Mouse (Mus musculus) heart, postnatal 0 days (tissue): ENCODE data around the gene Acbd3. TPM values are rescaled to one million over a fixed set of nuclear protein-coding genes. Genes with fewer than 3 reads are reported as not detected.

ENCODE experiments used
- ATAC-seq: fragments of 200-750 bp; cut with Nextera tagmentation; 2 replicates; pipeline ENCODE4 v1.8.0; 2017; ENCODE audit warnings: low read depth, moderate number of reproducible peaks, moderate library complexity; ENCODE audit not compliant: insufficient read depth
- DNase-seq: peaks from one replicate; pipeline ENCODE4 v3.0.0-alpha.2; 2016; ENCODE audit warnings: low spot score
- H3K27ac ChIP-seq: fragments of 300-500 bp; sonication (generic); 2 replicates; pipeline ENCODE4 v1.5.1; 2014; ENCODE audit warnings: low read depth, mild to moderate bottlenecking
- H3K27me3 ChIP-seq: fragments of 300-500 bp; sonication (generic); 2 replicates; pipeline ENCODE4 v1.6.1; 2014; ENCODE audit warnings: low read length, mixed read lengths; ENCODE audit not compliant: control insufficient read depth, insufficient read depth
- H3K36me3 ChIP-seq: fragments of 300-500 bp; sonication (generic); replicated peaks from 2 replicates; pipeline ENCODE4 v1.6.1; 2014; ENCODE audit warnings: low read length, mixed read lengths; ENCODE audit not compliant: control insufficient read depth, insufficient read depth
- H3K4me1 ChIP-seq: fragments of 300-500 bp; sonication (generic); 2 replicates; pipeline ENCODE4 v1.6.1; 2014; ENCODE audit warnings: antibody characterized with exemption; ENCODE audit not compliant: control insufficient read depth, insufficient read depth
- H3K4me2 ChIP-seq: fragments of 300-500 bp; sonication (generic); 2 replicates; pipeline ENCODE4 v1.6.1; 2014; ENCODE audit warnings: low read depth, mild to moderate bottlenecking, low read length, moderate library complexity
- H3K4me3 ChIP-seq: fragments of 300-500 bp; sonication (generic); 2 replicates; pipeline ENCODE4 v1.5.1; 2014; ENCODE audit warnings: low read depth, low read length
- H3K9ac ChIP-seq: fragments of 300-500 bp; sonication (generic); replicated peaks from 2 replicates; pipeline ENCODE4 v1.6.1; 2014; ENCODE audit warnings: low read depth, low read length, mixed read lengths
- H3K9me3 ChIP-seq: fragments of 300-500 bp; sonication (generic); replicated peaks from 2 replicates; pipeline ENCODE4 v1.6.1; 2016; ENCODE audit warnings: low read length; ENCODE audit not compliant: control insufficient read depth
- CTCF ChIP-seq: IDR thresholded peaks from 2 replicates; pipeline ENCODE4 v1.5.1; 2016; ENCODE audit warnings: antibody characterized with exemption, control low read depth, low read depth
- EP300 ChIP-seq: IDR thresholded peaks from 2 replicates; pipeline ENCODE4 v1.6.1; 2016; ENCODE audit warnings: antibody characterized with exemption, low read depth
- whole genome bisulfite sequencing: fragments of 180-500 bp; shearing (Covaris S2); extraction: QIAGEN DNeasy Blood & Tissue Kit; methylation state at CpG from one replicate; pipeline ENCODE4 v1.1.7; 2014; 5-methylcytosine and 5-hydroxymethylcytosine counted together
- polyA plus RNA-seq: library from polyadenylated mRNA; unstranded; fragments of >200 nt; fragmentation: Nextera tagmentation; extraction: Ambion mirVana; gene quantifications from 2 replicates; pipeline ENCODE4 v1.2.1, GENCODE M21; 2015
- total RNA-seq: library from RNA; depleted of rRNA; stranded (reverse); fragments of >200 nt; gene quantifications from 2 replicates; pipeline ENCODE4 v1.2.3, GENCODE M21; 2014; ENCODE audit warnings: low replicate concordance

Acbd3 gene
- total and polyA plus RNA-seq, 2 experiments from 2014 or later, result 13.2 to 26.4 TPM

DNA sequence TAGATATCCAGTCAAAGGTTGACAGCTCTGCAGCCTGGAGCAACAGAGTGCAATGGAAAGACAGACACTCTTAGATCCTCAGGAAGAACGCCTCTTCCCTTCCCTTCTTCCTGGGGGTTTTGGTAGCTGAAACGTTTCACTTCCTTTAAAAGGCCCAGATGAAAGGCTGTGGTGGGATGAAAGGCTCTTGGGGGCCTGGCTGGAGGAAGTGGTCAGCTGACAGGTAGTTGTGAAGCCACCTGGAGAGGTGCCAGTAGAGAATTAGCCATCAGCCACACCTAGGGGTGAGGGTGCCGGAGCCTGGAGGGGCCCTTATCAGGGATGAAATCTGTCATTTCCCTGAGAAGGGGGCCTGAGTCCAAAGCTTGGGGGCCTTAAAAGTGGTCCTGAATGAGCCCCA is 18.5 kb upstream of the Acbd3 start:
- no peak overlapping the region for H3K4me3 ChIP-seq
- no peak overlapping the region for H3K4me2 ChIP-seq
- WGBS, result 47% methylated on average over 3 of the region's 3 CpGs
- no peaks in the 10 kb centered on the region for H3K27me3 ChIP-seq
- H3K27ac ChIP-seq, result no peak overlapping the region
- H3K9ac ChIP-seq, result no peak overlapping the region
- no peaks in the 10 kb centered on the region for H3K36me3 ChIP-seq
- no peaks in the 10 kb centered on the region for H3K9me3 ChIP-seq
- no peaks in the 10 kb centered on the region for H3K4me1 ChIP-seq
- TF ChIP-seq CTCF, result no peak
- no peak for TF ChIP-seq EP300
- DNase-seq, result no peak
- ATAC-seq, result no peak

DNA sequence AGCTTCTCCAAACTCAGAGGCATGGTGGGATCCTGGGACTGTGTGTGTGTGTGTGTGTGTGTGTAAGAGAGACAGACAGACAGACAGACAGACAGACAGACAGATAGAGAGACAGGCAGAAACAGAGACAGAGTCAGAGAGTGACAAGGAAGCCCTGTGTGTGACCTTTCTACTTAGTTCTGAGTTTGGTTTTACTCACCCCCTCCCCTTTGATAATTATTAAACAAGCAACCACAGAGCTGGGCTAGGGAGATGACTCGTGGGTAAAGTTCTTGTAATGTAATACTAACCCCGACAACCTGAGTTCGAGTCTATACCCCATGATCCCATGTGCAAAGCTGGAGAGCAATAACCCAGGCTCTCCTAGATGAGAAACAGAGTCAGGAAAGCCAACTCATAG is 18.0 kb upstream of the Acbd3 start:
- TF ChIP-seq CTCF (no peak), EP300 (no peak)
- no peak overlapping the region for H3K9ac ChIP-seq
- no peak for ATAC-seq
- no peak overlapping the region for H3K4me2 ChIP-seq
- H3K27ac ChIP-seq, result no peak overlapping the region
- no peaks in the 10 kb centered on the region for H3K4me1 ChIP-seq
- no peaks in the 10 kb centered on the region for H3K9me3 ChIP-seq
- no peak for DNase-seq
- no peaks in the 10 kb centered on the region for H3K36me3 ChIP-seq
- no peak overlapping the region for H3K4me3 ChIP-seq
- no peaks in the 10 kb centered on the region for H3K27me3 ChIP-seq
- 80% methylated on average over 3 of the region's 3 CpGs for WGBS

DNA sequence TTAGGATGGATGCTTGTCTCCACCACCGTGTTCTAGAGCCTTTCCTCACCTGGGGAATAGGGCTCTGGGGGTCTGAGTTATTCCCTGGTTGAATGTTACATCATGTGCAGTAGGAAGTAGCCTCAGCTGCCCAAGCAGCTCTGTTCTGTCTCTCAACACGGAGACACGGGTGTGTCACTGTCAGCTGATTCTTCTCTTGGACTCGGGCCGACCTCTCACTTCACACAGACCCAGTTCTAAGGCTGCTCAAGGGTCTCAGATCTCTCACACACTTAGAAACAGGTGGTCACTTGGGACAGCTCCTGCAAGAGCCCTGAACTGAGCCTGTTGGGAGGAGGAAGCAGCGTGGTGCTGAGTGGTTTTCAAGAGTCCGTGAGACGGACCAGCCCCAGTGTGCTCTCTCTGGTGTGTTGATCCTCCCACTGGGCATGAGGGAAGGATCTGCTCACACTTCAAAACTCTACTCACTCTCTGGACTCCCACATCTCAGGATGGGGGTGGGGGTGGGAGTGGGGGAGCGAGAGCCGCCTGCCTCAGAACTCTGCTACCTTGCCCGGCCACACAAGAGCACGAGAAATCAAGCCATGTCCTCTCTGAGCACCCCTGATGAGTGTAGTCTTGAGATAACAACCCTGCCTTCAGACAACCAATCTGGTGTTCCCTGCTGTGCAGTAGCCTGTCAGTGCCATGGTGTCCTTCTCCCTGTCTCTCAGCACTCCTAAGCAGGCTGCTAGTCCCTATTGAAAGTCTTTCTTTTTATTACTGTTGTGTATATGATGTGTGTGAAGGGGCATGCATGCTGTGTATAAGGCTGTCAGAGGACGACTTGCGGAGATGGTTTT is 16.7 kb upstream of the Acbd3 start:
- no peaks in the 10 kb centered on the region for H3K27me3 ChIP-seq
- no peak overlapping the region for H3K27ac ChIP-seq
- no peaks in the 10 kb centered on the region for H3K9me3 ChIP-seq
- H3K4me3 ChIP-seq, result no peak overlapping the region
- H3K4me2 ChIP-seq, result no peak overlapping the region
- no peak overlapping the region for H3K9ac ChIP-seq
- 38% methylated on average over 14 of the region's 14 CpGs for WGBS
- no peaks in the 10 kb centered on the region for H3K36me3 ChIP-seq
- ATAC-seq (no peak), DNase-seq (no peak)
- TF ChIP-seq EP300, result no peak
- no peak for TF ChIP-seq CTCF
- no peaks in the 10 kb centered on the region for H3K4me1 ChIP-seq

DNA sequence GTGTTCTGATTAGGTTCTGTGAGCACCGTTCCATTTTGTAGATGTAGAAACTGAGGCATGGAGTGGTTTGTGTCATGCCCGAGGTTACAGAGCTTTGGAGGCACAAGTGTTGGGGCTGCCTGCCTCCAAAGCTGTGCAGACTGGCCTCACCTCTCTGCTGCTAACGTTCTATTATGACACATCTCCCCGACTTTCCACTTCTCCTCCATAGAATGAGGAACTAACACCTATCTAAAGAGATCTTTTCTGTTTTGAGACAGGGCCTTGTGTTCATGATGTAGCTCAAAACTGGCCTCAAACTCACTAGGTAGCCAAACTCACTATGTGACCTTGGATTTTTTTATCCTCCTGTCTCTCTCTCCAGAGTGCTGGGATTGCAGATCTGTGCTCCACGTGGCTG is 7.1 kb upstream of the Acbd3 start:
- Histone ChIP-seq H3K27ac (no peak overlapping the region), H3K9ac (no peak overlapping the region), H3K36me3 (no peaks in the 10 kb centered on the region), H3K27me3 (no peaks in the 10 kb centered on the region), H3K4me2 (no peak overlapping the region), H3K4me1 (no peaks in the 10 kb centered on the region), H3K9me3 (no peaks in the 10 kb centered on the region), H3K4me3 (no peak overlapping the region)
- no peak for TF ChIP-seq CTCF
- no peak for TF ChIP-seq EP300
- 67% methylated on average over 5 of the region's 5 CpGs for WGBS
- DNase-seq (no peak), ATAC-seq (no peak)

DNA sequence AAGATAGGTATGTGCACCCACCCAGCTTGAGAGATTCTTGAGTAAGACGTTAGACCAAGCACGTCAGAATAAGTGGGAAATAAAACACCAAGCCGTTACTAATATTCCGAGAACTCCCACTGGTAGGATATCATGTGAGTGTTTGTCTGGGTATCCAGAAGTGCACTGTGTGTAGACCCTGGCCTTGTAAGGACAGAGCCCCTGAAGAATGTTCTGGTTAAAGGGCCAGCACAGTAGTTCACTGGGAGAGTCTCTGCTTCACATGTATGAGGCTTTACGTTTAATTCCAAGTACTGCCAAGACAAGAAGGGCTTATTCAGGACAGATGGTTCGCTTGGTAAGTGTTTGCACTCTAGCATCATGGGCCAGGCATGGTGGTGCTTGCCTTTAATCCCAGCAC is 6.4 kb upstream of the Acbd3 start:
- no peaks in the 10 kb centered on the region for H3K4me1 ChIP-seq
- H3K36me3 ChIP-seq, result no peaks in the 10 kb centered on the region
- H3K4me3 ChIP-seq, result no peak overlapping the region
- 69% methylated on average over 6 of the region's 6 CpGs for WGBS
- H3K9ac ChIP-seq, result no peak overlapping the region
- no peak for TF ChIP-seq EP300
- TF ChIP-seq CTCF, result no peak
- ATAC-seq, result no peak
- no peaks in the 10 kb centered on the region for H3K9me3 ChIP-seq
- no peaks in the 10 kb centered on the region for H3K27me3 ChIP-seq
- no peak overlapping the region for H3K4me2 ChIP-seq
- DNase-seq, result no peak
- H3K27ac ChIP-seq, result no peak overlapping the region
